Mouse (Mus musculus) heart, postnatal 10 days (tissue): Measurements from ENCODE around the gene Cdk5r2. TPM values are rescaled to one million over a fixed set of nuclear protein-coding genes. Genes with fewer than 3 reads are reported as not detected.

Experiments used
- DNase-seq, 2 experiments: peaks; one replicate each; pipeline ENCODE4 v3.0.0; 2021
- intact Hi-C: fragments of 180-260 bp; cut with DNase I; formaldehyde crosslinking; loops from one replicate; pipeline ENCODE4 v1.15.1; 2025
- total RNA-seq, 2 experiments: library from RNA; stranded (reverse); gene quantifications; 2 replicates each; pipeline ENCODE4 v1.2.3; 2021

Cdk5r2 gene
- total RNA-seq, 2 experiments from 2014 or later = 0.12 TPM; not detected in 1

DNA sequence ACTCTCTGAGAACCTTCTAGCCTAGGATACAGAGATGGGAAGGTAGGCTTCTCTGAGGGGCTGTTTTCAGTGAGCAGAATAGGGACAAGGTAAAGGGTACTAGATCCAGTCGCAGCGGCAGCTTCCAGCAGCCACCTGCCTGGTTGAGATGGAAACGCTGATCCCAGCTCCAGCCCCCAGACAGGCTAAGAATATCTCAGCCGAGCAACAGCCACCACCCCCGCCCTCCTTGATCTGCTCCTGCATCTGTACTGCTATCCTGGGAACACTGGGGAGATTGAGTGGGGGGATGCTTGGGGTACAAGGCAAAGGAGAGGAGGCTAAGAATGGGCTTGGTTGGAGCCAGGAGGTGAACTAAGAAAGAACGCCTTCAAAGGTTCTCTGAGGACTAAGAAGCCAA is 4.5 kb upstream of the Cdk5r2 start:
- intact Hi-C loops = no loop called here
- DNase-seq = no peak

DNA sequence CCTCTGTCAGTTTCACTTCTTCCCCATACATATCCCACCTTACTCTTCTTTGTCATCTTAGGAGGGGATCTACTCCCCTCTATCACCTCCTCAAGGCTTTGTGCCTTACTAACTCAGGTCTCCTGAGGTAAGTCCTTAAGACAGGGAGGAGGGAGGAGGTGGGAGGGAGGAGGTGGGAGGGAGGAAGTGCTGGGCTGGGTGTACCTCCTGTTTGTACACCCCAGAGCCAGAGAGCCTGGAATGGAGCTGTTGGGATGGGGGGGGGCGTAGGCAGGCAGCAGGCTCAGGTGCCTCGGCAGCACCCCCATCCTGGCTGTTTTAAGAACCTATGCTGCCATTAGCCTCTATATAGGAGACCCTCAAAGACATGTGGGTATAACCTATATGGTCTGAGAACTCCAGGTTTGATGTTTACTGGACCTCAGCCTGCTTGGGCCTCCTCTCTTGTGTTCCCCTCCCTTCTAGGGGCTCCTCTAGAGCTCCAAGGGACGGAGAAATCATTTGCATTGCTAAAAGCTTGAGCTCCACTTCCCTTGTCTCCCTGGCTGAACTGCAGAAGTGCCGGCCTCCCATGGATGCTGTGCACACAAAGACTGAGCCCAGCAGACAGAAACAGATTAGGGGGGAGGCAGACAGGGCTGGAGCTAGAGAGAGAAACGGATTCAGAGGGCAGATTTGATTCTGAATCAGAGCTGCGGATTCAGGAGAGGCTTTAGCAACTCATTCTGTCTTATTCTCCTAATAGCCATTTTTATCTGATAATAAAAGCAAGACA is 3.5 kb upstream of the Cdk5r2 start:
- intact Hi-C loops = no loop called here
- no peak for DNase-seq

DNA sequence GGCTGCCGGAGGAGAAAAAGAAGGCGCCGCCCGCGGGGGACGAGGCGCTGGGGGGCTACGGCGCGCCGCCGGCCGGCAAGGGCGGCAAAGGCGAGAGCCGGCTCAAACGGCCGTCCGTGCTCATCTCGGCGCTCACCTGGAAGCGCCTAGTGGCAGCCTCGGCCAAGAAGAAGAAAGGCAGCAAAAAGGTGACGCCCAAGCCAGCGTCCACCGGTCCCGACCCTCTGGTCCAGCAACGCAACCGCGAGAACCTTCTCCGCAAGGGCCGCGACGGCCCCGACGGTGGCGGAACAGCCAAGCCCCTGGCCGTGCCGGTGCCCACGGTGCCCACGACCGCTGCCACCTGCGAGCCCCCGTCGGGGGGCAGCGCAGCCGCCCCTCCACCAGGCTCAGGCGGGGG is 422 bp downstream of the Cdk5r2 start:
- no peak for DNase-seq
- intact Hi-C loops = no loop called here

DNA sequence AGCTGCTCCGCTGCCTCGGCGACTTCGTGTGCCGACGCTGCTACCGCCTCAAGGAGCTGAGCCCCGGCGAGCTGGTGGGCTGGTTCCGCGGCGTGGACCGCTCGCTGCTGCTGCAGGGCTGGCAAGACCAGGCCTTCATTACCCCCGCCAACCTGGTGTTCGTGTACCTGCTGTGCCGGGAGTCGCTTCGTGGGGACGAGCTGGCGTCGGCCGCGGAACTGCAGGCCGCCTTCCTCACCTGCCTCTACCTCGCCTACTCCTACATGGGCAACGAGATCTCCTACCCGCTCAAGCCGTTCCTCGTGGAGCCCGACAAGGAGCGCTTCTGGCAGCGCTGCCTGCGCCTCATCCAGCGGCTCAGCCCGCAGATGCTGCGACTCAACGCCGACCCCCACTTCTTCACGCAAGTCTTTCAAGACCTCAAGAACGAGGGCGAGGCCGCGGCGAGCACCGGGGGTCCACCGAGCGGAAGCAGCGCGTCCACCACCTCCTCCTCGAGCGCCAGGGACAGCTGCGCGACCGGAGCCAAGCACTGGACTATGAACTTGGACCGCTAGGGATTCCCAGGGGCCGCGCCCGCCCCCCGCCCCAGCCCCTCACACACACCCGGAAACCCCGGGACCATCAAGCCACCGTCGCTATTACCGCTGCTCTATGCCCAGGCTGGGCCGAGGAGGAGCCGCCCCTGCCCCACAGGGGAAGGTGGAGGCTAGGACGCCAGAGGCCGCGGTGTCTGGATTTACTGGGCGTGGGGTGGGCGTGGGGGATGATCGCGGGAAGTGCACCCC is 1.1 kb downstream of the Cdk5r2 start:
- intact Hi-C loops = no loop called here
- DNase-seq = peak in 1 of 2 experiments; percentile 7

DNA sequence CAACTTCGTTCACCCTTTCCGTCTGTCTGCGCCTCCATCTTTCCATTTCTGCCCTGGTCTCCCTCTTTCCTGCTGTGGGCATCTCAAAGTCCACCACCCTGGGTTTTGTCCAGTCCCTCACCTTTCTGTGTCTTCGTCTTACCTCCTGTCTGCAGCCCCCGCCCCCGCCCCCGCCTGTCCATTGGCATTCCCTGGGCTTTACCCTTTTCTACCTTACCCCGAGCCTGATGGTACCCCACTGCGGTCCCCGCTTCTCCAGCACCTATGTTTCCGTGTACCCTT is 1.6 kb downstream of the Cdk5r2 start:
- intact Hi-C loops = no loop called here
- no peak for DNase-seq

DNA sequence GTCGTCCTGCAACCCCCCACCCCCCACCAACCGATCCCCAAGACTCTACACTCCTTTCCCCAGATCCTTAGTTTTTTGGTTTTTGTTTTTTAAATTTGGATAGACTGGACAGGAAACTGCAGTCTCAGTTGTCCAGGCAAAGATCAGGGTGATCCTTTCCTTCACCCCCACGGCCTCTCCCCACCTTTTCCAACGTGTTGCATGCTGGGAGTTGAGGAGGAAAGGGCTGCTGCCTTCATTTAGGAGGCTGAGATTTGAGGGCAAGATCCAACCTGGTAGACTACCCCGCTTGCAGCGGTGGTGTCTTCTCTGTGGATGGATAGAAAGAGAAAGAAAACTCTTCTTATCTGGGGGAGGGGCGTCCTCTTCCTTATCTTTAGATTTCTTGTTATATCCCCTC is 2.1 kb downstream of the Cdk5r2 start:
- intact Hi-C loops = no loop called here
- DNase-seq = no peak

DNA sequence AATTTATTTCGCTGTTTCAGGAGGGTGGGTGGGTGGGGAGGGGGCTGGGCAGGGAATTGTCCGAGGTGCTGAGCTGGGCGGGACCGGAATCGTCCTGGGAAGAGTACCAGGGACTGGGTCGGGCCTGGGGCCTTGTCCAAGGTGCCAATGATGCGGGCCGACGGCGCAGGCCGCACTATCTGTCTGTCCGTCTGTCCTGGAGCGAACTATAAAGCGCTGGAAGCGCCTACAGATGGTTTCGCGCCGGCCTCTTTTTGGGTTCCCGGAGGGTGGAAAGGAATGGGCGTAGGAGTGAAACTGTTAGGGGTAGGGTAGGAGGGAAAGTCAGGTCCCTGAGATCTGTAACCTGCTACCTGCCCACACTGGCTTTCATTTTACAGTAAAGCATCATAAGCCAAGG is 2.5 kb downstream of the Cdk5r2 start:
- intact Hi-C loops = no loop called here
- DNase-seq = no peak

DNA sequence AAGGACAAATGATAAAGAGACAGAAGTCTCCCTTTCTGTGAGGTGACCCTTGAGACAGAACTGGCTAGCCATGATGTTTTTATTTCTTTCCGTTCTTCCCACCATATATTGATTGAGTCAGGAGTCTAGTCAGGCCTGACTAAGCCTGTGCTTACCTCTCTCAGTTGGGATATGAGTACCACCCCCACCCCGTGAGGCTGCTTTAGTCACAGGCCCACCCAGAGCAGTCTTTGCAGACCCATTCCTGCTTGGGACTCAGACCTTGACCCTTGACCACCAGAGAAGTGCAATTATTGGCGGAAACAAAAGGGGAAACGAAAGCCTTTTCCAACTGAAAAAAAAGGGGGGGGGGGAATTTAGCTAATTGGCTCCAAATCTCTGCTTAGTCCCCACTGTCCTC is 2.9 kb downstream of the Cdk5r2 start:
- DNase-seq = no peak
- intact Hi-C loops = no loop called here

DNA sequence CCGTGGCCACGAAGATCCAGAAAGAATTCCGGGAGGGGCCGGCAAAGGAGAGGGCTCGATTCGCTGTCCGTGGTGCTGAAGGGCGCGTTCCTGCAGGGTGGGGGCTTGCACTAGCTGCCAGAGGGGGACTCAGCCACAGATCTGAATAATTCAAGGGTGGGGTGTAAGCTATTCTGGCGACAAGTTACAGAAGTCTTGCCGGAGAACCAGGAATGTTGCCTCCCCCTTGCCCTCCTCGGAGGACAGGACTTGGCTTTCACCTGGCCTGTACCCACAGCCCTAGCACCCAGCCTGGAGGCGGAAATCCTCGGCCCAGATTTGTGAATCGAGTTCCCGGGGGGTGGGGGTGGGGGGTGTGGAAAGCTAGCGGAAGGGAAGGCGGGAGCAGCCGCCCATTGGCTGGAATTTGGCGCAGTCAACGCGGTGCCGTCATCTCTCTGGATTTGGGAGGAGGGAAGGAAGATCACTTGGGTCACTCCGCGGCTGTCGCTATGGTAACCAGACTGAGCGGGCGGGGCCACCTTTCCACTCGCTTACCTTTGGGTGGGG is 3.5 kb downstream of the Cdk5r2 start:
- intact Hi-C loops = no loop called here
- DNase-seq = peak; percentile 65 to 77

DNA sequence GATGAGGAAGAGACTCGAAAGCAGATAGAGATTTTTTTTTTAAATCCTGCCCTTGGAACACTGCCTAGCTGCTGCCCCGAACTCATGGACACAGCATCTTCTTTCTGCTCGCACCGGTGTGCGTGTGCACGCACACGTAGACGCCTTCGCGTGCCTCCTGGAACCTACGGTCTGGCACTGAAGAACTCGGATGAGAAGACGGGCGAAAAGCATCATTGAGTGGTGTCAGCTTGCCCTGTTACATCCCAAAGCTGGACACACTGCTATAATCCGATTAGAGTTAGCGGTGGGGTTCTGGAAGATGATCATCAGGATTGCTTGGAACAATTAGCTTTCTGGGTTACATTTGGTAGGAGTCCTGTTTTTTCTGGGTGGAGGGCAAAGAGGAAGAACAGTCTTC is 4.1 kb downstream of the Cdk5r2 start:
- intact Hi-C loops = no loop called here
- DNase-seq = no peak

DNA sequence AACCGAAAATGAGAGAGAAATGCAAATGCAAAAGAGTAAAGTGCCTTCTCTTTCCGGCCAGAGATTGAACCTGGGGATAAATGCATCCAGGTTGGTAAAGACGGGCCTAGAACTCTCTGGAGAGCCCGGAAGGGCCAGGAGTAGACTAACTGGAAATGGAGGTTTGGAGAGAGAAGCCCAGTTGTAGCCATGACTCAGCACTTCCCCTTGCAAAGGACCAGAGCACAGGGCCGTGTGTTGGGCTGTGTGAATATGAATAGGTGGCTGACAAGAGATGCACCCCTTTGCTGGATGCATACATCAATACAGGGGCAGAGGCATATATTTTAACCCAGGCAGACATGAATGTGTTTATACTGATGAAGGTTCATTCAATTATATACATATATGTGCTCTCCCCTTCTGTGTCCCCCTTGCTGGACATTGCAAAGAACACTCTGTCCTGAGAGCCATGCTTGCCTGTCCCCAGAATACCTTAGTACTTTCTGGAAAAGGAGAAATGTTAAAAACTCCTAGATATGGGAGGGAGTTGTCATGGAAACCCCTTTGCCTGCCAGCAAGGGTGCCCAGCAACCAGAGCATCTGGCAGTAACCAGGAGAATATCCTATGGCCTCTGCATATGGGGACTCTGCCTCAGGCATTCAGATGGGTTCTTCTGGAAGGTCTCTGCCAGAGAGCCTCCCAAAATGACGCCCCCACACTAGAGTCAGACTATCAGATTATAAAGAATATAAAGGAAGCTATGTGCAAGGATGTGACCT is 4.7 kb downstream of the Cdk5r2 start:
- no peak for DNase-seq
- intact Hi-C loops = no loop called here

DNA sequence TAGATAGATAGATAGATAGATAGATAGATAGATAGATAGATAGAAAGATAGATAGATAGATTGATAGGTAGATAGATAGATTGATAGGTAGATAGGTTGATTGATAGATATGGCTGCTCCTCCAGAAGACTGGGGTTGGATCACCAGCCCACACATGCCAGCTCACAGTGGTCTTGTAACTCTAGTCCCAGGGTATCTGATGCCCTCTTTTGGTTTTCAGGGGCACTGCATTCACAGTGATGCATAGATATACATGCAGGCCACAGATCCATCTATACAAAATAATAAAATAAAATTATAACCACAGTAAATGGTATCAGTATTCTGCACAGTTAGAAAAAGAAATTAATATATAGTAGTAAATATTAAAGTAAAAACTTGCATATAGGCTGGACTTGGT is 7.0 kb downstream of the Cdk5r2 start:
- DNase-seq = no peak
- intact Hi-C loops = no loop called here

DNA sequence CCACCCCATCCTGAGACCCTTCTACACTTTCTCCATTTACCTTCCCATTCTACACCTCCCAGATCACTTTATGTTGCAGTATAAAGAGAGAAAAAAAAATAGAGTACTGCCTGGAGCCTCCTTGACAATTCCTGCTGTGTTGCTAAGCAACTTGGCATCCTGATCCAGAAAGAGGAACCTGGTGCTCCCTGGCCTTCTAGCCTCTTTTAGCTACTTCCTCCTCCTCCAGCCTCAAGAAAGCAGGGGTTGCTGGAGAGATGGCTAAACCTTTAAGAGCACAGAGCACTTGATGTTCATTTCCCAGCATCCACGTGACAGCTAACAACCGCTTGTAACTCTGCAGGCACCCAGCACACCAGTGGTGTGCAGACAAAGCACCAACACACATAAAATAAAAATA is 17.5 kb downstream of the Cdk5r2 start:
- no peak for DNase-seq
- intact Hi-C loops = no loop called here

DNA sequence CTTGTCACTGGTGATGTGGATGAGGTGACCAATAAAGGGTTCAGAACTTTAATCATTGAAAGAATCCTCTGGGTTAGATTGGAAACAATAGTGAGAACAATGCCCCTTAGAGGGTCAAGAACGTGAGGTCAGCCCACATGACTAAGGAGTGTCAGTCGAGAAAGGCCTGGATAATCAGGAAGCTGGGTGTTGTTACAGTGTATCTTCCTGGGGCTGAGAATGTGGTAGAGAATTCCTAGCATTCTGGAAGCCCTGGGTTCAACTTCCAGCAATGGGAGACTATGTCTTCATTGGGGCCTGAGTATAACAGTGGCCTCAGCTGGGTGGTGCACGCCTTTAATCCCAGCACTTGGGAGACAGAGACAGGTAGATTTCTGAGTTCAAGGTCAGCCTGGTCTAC is 22.5 kb downstream of the Cdk5r2 start:
- intact Hi-C loops = no loop called here
- DNase-seq = no peak

DNA sequence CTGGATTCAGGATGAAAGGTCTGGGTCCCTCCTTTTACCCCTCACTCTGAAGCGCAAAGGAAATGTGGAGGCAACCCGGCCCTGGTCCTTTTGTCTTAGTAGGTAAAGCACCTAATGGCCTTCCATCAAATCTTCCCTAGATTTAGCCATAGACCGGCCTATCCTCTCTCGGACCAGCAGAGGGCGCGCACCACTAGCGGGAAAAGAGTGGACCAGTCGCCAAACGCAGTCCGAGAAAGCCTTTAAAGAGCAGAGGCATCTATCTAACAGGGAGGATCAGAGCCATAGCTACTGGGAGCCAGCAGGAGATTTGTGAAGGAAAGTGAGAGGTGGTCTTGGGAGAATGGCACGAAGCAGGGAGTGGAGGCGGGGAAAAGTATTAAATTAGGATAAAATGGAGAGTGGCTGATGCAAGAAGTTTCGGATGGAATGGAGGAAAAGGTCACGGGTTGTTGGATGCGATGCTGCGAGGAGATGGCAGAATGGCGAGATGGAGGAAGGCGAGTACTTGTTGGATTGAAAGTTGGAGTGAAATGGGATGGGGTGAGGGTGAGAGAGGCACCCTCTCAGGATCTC is 26.1 kb downstream of the Cdk5r2 start:
- intact Hi-C loops = loop anchor here (5.0 kb wide), 1 partner anchor 136 kb away; no protein-coding TSS in a partner anchor
- peak; percentile 65 to 83 for DNase-seq

DNA sequence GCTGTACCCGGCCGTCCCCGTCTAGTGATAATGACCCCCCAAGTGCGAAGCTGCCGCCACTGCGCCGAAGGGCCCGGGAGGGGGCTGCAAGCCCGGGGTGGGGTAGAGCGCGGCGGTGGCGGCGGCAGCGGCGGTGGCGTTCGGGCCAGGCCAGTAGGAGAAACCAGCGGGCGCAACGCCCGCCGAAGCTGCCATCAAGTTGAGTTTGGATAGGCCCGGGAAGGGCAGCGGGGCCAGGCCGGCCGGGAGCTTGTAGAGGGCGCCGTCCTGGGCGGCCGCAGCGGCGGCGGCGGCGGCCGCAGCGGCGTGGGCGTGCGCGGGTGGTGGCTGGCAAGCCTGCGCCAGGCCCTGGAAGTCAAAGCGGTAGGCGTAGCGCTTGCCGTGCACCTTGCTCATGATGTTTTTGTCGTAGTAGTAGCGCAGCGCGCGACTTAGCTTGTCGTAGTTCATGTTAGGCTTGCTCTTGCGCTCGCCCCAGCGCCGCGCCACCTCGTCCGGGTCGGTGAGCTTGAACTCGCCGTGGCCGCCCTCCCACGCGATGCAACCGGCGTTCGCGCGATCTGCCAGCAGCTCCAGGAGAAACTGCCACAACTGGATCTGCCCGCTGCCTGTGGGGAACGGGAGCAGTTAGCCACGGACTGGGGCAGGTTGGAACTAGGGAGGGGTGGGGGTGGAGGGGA is 27.5 kb downstream of the Cdk5r2 start:
- DNase-seq = no peak
- intact Hi-C loops = loop anchor here (5.0 kb wide), 1 partner anchor 135 kb away; no protein-coding TSS in a partner anchor

DNA sequence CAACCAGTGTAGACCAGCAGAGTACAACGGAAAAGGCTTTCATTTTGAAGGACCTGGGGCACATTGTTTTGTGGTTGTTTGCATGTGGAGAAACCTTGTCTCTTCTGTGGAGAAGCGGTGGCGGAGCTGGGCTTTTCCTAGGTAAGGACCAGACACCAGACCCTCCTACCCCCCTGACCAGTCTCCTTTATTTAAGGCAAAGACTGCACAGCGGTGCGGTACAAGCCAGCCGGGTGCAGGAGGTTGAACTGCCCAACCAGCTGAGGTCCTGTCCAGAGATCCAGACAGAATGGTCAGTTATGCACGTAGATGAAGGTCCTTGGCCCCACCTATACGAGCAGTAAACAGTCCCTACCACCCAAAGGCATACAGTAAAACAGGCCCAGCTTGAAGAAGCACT is 28.1 kb downstream of the Cdk5r2 start:
- DNase-seq = no peak
- intact Hi-C loops = loop anchor here (5.0 kb wide), 1 partner anchor 134 kb away; no protein-coding TSS in a partner anchor

DNA sequence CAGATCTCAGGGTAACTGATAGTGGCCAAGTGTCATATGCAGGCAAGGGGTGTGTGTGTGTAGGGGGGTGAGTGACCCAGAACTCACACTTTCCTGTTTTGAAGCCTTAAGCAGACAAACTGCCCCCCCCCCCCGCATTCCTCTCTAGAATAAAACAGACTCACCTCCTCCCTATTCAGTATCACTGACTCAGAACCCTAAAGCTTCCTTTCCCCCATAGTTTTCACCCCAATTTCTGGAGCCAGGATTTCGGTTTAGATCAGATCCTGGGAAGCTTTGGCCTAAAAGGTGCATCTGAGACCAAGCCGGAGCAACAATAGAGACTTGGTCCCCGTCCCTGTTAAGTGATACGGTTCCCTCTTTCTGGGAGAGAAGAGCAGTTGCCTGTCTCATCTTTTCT is 28.7 kb downstream of the Cdk5r2 start:
- DNase-seq = no peak
- intact Hi-C loops = loop anchor here (5.0 kb wide), 1 partner anchor 134 kb away; no protein-coding TSS in a partner anchor

DNA sequence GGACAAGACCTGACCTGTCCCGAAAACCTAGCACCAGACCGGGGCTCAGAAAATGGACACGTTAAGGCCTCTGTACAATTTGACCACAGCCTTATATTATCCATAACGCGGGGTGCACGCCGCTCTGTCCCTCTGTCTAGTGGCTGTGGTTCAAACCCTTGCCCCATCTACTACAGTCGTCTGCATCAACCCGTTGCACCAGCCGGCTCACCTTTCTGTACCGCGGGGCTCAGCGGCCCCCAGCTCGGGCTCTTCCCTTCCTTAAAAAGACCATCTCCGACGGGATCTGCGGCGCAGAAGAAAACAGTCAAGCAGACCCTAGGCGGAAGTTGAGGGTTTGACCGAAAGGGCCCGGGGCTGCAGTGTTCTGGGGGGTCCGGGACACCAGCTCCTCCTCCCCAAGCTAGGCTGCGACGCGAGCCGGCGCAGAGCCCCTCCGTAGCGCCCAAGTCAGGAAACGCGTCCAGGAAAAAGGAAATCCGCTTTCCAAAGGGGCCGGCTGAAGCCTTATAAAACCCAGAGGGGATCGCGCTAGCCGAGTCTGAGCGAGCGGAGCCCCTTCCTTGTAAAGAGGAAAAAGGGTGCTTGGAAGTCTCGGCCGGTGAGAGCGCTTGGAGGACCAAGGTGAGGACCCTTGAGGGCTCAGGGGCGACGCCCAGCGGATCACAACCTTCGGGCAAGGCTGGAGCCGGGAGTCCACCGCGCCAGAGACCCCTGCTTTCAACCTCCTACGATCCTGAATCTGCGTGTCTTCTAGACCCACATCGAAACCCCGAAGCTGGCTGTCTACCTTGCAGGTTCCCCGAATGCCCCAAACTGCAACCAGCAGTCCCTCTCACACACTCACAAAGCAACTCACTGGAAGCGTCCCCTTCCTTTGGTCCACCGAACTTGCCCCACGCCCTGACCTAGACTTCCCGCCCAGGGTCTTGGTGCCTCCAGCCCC is 29.7 kb downstream of the Cdk5r2 start:
- peak in 1 of 2 experiments; percentile 13 for DNase-seq
- intact Hi-C loops = loop anchor here (5.0 kb wide), 1 partner anchor 133 kb away; no protein-coding TSS in a partner anchor
